Mouse (Mus musculus): Measurements from ENCODE around the gene Tlr5.

The Tlr5 gene

DNA sequence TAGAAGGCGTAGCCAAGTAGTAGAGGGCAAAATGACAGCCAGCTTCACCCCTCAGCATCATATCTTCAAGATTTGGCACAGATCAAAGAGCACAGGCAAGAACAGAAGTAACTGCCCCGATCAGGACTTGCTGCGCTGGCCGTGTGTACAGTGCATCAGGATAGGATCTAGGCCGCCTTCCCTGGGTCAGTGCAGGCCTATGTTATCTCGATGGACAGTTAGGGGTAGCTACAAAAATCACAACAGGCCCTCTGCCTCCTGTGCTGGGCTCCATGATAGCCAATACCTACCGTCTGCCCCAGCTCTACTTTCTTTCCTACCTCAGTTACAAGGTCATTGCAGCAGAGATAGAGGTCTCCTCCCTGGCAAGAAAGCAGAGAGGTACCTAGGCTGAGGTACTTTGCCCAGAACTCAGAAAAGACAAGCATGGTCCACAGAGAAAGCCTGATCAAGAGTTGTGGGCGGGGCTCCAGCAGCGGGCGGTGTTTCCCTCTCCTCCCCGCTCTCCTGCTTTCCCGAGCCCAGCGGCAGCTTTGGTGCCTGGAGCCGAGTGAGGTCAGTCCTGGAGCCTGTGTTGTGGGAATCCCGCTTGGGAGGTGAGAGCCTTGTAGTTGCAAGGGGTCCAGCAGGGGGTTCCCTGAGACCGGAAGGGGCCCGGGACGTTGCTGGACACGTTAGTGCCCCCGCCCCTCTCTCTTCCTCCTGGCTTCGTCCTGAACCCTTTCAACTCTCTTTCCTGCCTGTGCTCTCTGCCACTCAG, at the start of gene Tlr5:
Gene Tlr5 (plus strand): TSS at position 502 of the 760 bp plus-strand sequence.
- no peak for DNase-seq (ENCODE audit: low read depth in 2 of 2, low spot score in 2 of 2)

DNA sequence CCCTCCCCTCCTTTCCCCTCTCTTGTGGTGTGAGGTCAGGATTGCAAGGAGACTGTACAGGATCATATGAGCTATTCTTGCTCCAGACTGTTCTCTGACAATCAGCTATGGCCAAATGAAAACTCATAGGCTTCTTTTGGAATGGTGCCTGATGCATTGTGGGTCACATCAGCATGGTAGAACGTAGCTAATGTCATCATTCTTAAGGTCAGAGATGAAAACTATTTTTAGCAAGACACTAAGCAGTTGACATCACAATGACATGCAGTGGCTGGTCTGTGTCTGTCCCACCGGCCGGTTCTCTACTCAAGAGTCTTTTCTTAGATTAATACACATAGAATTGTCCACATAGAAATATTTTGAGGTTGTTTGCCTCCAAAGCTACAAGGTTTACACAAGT, 48.9 kb upstream of the Tlr5 start:
- DNase-seq (ENCODE audit: low read depth in 2 of 2, low spot score in 2 of 2), result no peak

DNA sequence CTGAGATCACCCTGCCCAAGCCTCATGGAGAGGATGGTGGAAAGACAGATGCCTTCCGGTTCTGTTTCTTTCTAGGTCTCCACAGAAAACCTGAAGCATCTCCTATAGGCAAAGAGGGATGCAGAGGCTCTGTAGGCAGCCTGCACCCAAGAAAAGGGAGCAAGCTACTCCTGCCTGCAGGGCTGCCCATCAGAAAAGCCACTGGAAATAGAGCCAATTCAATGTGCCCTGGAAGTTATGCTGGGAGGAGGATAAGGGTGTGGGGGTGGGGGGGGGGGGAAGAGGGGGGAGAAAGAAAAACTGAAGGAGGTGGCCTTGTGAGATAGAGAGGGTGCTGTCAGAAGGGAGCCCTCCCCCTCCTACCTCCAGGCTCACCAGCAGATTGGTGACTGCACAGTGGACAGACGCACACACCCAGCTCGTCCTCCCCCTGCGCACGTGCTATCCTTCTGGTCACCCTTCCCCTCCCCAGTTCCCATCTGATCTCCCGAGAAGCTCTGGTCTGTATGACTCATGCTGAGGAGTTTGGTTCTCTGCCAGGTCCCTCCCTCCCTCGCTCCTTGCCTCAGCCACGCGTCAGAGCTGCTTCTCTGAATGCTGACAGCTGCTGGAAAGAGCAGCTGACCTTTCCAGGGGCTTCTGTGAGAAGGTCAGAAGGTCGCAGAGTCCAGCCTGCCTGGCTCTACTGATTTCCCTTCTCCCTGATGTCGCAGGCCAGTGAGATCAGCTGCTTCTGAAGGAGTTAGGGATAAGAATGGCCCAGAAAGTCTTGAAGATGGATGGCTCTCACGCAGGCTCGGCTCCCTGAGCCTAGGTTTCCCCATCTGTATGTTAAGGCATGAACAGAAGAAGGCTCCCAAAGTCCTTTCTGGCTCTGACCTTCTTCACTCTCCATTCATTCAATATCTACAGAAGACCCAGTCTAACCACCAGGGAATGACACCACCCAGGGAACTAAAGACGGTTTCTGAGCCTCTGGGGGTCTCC, 46.2 kb upstream of the Tlr5 start:
- no peak for DNase-seq (ENCODE audit: low read depth in 2 of 2, low spot score in 2 of 2)

DNA sequence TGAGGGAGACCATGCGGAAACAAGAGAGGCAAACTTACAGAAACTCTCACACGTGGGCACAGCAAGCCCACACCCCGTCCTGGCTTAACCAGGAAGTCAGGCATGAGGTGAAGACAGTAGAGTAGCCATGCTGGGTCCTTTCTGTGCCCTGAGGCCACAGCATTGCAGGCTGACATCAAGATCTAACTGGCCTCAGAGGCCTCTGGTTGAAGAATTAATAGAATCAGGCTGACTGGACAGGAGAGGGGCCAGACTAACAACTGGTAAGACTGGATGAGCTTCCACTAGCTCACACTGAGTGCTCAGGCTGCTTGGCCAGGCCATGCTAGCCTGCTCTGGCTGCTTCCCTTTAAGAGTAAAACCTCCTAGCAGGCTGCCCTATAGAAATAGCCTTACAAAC, 45.5 kb upstream of the Tlr5 start:
- DNase-seq (ENCODE audit: low read depth in 2 of 2, low spot score in 2 of 2), result no peak

DNA sequence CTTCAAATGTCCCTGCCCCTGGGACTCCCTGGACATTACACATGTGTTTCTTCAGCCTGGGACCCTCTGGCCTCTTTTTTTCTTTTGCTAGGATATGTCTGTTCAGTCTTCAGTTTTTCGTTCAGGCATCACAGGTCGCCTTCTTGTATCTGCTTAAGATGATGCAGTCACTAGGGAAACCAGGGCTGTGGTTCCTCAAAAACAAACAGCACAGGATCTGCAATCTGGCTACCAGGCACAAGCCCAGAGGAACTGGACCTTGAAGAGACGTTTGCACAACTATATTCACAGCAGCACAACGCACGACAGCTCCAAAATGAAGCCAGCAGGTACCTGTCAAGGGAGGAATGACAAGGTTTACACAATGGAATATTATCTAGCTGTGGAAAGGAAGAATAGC, 45.0 kb upstream of the Tlr5 start:
- no peak for DNase-seq (ENCODE audit: low read depth in 2 of 2, low spot score in 2 of 2)

DNA sequence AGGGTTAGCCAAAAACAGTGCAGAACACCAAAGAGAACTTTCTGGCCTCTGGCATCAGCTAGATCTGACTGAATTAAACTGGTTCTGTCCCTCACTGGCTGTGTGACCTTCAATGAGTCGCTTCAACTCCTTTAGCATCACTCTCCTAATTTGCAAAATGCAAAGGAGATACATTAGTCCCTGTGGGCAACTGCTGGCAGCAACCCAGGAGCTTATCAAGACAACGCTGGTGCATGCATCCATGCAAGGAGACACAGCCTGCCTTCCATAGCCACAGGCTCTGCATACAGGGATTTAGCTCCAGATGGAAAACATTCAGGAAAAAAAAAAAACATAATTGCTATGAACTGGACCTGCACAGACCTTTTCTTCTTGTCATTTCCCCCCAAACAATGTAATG, 42.0 kb upstream of the Tlr5 start:
- no peak for DNase-seq (ENCODE audit: low read depth in 2 of 2, low spot score in 2 of 2)

DNA sequence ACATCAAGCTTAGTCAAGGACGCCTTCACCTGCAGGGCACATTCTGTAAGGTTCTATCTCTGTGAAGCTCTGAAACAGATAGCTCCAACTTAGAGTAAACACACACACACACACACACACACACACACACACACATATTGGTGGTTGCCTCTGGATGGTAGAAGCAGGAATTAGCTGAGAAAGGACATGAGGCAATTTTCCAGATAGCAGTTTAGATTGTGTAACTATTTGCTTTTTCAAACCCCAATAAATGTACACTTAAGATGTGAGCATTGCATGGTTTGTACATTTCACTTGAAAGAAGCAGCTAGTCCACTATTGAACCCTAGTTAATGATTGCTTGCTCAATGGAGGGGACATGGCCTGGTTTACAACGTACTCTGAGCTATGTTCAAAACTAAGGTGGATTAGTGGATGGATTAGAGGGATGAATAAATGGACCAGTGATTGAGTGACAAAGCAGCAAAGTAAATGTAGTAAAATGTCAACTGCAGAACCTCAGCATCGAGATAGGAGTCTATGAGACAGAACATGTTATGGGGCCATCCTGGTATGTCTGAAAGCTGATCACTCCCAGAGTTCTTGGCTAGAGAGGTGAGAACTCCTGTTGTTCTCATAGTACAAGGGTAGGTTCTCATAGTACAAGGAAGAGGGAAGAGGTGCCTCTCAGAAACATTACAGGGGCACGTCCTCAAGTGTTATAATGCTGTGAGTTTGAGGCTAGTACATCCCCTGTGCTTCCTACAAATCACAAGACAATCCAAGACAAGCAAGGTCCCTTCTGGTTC, 40.3 kb upstream of the Tlr5 start:
- DNase-seq (ENCODE audit: low read depth in 2 of 2, low spot score in 2 of 2), result no peak

DNA sequence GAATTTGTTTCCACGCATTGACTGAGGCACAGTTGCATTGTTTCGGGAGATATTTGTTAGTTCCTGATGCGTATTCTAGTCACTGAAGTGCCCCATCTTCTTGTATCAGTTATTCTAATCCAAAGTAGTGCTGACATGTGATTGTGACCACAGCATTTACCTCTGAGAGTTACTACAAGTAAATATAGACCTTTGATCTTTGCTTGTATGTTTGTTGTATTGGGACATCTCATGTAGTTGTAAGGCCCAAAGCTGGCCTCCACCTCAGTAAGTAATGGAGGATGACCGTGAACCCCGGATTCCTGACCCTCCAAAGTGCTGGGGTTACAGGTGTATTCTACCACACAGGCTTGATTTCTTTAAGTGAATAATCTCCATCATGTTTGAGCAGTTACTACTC, 38.4 kb upstream of the Tlr5 start:
- DNase-seq (ENCODE audit: low read depth in 2 of 2, low spot score in 2 of 2), result no peak

DNA sequence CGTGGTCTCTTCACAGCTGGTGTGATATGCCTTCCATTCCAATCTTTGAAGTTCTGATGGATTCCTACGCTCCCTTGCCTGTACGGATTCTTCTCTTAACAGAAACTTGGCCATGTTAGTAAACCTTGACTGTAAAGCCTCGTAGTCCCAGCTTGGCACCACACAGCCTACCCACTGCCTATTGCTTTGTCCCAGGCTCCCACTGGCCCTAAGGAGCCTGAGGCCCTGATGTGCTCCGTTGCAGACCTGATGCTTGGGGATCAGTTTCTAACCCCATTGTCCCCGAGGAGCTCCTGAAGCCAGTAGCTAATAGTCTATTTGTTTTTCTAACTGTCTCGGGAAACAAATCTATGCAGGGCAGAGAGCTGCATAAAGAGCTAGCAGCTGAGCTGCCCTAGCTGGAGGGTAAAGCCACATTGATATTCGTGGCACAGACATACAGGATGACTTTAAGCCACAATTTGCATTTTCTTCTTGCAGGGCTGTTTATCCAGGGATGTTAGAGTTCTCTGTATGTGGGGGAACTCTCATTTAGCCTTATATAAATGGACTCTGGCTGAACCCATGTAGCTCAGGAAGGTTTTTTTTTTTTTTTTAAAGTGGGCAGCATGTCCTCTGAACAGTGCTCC, 35.8 kb upstream of the Tlr5 start:
- no peak for DNase-seq (ENCODE audit: low read depth in 2 of 2, low spot score in 2 of 2)

DNA sequence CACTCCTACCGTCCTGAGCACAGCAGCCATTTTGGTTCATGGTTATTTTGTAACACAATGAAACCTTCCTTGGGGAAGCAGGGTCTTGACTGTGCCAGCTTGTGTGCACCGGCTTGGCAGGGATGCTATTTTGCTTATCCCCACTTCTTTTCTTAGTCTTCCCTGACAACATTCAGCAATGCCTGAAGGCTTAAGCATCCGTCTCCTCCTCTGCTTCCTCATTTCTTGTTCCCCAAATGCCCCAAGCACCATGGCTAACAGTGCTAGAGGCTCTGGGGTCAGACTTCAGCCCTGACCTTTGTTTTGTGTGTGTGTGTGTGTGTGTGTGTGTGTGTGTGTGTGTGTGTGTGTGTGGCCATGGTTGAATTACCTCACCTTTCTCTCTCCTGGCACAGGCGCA, 31.8 kb upstream of the Tlr5 start:
- no peak for DNase-seq (ENCODE audit: low read depth in 2 of 2, low spot score in 2 of 2)

DNA sequence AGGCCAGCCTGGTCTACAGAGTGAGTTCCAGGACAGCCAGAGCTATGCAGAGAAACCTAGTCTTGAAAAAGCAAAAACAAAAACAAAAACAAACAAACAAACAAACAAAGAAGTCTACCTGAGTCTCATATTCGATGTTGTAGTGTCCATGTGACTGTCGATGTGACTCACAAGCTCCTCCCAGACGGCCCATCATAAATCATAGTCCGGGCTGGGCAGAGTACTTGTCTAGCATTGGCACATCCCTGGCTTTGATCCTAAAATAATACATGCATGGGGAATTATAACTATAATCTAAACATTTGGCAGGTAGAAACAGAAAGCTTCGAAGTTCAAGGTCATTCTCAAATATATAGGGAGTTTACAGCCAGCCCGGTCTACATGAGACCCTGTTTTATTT, 28.1 kb upstream of the Tlr5 start:
- no peak for DNase-seq (ENCODE audit: low read depth in 2 of 2, low spot score in 2 of 2)

DNA sequence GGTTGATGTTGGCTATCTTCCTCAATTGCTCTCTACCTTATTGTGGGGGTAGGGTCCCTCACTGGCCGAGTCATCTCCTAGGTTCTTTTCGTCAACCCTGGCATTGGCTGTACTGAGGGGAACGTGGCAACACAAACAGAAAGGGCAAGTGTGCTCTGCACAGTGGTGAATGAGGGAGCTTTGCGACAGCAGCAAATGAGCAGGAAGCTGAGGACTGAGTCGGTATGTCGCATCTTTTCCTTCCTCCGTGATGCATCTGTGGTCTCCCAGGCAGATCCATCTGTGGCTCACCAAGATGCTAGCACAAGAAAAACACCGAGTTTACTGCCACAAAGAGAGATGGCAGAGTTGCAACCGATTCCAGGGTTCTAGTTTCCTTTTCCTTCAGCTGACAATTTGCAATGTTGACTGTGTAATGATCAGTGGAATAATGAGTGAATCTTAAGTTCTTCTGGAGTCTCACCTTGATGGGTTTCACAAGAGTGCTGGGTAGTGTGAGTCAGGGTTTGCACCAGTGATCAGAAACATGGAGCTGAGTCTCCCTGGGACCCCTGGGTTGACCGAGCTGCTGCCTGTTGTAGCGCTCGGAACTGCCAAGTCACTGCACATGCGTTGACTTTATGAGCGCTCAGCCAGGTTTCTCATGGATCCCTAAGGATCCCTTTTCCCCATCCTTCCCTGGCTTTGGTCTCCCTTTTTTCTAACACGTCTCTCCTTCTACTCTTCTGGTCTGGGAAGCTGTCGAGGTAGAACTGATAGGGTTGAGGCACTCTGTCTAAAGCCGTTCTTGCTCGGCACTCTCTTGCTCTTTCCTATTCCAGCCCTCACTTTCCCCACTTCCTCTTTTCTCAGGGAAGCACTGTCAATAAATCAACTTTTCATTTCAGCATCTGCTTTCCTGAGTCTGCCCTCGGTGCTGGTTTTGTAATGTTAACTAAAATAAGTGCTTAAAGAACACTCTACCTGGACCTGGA, 26.4 kb upstream of the Tlr5 start:
- no peak for DNase-seq (ENCODE audit: low read depth in 2 of 2, low spot score in 2 of 2)

DNA sequence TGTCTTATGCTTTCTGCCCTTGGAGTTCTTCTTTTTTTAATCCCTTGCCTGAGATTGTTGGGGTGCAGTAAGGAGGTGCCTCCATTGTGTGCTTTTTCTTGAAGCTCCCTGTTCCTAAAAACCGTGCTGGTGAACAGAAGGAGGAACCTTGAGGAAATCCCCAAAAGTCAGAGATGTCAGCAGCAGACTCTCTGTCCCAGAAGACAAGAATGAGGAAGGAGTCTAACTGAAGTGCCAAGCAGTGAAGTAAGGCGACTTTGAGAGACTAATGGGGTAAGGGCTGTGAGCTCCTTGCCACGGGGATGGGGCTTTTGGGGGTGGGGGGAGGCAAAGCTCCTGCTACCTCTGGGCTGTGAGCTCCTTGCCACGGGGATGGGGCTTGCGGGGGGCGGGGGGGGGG, 19.1 kb upstream of the Tlr5 start:
- DNase-seq (ENCODE audit: low read depth in 2 of 2, low spot score in 2 of 2), result no peak

DNA sequence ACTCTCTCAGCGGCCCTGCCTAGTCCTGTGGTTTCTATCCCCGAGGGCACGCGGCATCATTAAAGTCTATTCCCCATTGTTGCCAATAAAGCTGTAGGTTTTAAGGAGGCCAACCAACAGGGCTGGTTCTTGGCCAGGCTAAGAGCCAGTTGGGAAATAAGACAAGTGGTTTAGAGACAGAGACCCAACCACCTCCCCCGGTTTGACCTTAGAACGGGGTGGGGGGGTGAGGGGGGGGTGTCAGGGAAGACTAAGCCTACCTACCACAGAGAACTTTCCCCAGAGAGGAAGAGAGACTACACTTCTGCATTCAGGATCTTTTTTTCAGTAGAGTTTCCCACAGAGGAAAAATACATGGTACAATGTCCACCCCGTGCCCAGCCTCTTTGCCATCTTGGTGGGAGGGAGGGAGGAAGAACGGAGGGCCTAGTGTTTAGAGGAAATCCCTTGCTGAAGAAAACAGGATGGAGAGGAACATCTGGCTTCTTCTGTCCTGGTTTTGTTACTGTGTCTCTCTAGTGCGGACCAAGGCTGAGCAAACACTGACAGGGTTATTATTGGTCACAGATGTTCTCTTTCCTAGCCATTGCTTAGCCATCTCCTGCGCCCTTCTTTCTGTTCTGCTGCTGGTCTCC, 17.0 kb upstream of the Tlr5 start:
- no peak for DNase-seq (ENCODE audit: low read depth in 2 of 2, low spot score in 2 of 2)

DNA sequence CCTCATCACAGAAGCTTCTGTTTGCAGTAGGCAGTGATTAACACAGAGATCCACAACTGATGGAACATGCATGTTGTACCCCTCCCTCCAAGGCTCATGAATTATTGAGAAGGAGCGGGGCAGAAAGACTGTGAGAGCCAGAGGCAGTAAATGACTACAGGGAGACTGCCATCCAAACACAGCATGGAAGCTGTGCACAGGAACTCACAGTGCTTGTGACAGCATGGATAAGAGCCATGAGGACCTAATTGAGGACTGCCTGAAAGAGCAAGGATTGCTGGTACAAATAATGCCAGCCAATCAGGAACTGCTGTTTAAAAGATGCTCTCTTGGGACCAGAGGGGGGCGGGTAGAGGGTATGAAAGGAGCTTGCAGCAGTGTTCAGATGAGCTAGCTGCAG, 12.7 kb upstream of the Tlr5 start:
- DNase-seq (ENCODE audit: low read depth in 2 of 2, low spot score in 2 of 2), result no peak

DNA sequence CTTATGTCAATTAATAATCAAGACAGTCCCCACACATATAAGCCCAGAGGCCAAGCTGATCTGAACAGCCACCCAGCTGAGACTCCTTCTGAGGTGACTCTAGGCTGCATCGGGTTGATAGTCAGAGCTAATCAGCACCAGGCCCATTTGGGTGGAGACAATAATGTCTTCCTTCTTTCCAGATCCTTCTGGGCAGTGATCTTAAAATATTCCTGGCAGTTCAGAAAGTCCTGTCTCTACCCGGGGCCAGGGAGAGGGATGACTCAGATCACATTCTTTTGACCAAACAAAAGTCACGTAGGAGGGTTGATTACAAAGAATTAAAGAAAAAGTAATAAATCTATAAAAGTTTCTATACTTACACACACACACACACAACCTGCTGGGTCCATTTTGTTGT, 10.7 kb upstream of the Tlr5 start:
- no peak for DNase-seq (ENCODE audit: low read depth in 2 of 2, low spot score in 2 of 2)

DNA sequence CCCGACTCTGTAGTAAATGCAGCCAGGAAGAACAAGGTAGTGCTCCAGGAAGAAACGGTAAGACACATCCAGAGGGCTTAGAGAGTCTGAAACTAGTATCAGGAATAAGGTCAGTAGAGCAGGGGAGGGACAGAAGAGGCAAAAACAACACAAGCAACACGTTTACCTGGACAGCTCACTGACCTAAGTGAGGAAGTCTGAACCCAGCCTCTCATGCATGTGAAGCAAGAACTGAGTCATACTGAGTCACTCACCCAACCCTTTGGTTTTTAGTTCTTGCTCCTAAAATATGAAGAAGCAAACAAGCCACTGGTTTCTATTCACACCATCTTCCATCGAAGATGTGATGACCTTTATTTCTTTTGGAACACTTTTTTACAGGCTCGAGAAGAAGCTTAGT, 9.9 kb upstream of the Tlr5 start:
- DNase-seq (ENCODE audit: low read depth in 2 of 2, low spot score in 2 of 2), result no peak

DNA sequence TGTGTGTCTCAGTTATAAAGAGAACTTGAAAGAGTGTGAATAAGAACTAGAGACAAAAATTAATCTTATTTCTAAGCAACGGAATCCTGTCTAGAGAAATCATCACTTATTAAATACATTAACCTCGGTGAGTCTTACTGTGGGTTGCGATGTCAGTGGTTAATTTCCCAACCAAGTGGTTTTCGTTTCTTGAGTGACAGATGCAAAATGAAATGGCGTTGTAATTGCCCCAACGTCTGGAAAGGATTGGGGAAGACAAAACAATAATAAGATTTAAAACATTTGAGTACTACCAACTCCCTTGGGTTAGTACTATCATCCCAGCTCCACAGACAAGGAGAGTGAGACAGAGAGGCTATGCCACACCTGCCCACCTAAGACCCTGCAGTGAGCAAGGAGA, 9.0 kb upstream of the Tlr5 start:
- no peak for DNase-seq (ENCODE audit: low read depth in 2 of 2, low spot score in 2 of 2)

DNA sequence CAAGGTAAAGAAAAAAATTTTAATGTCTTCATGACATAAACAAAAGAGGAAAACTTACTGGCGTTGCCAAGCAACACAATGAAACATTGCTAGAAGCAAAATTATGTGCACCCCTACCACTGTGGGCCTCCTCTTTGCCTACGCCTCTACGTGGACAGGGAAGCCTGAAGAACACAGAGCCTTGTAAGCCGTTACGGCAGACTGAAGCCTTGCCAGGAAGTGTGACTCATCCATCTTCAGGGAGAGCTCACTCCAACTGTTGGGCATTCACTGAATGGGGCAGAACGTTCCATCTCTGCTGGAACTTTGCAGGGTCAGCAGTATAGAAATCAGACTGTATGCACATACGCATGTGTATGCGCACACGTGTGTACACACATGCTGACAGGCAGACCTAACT, 3.3 kb upstream of the Tlr5 start:
- DNase-seq (ENCODE audit: low read depth in 2 of 2, low spot score in 2 of 2), result no peak

DNA sequence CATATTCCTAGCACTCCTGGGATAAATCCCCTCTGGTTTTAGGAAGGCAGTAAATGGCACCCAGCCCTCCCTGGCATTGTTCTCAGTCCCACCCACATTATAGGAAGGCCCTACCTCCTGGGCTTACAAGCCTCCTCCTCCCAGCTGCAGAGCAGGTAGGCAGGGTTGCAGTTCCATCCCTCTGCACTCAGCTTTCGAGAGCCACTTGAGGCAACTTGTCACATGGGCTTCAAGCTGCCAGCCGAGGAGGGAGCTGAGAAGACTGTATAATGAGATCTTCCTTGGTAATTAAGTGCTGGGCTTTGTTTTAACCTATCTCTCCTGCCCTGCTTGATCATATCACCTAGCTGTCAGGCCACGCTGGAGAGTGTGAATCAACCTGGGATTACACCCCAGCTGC, 1.4 kb upstream of the Tlr5 start:
- DNase-seq (ENCODE audit: low read depth in 2 of 2, low spot score in 2 of 2), result no peak

Measured in CD8-positive naive resting alpha-beta T cell, adult 2 months (primary cell).